Mouse (Mus musculus): ENCODE results near the gene Rnf220.

The Rnf220 gene

DNA sequence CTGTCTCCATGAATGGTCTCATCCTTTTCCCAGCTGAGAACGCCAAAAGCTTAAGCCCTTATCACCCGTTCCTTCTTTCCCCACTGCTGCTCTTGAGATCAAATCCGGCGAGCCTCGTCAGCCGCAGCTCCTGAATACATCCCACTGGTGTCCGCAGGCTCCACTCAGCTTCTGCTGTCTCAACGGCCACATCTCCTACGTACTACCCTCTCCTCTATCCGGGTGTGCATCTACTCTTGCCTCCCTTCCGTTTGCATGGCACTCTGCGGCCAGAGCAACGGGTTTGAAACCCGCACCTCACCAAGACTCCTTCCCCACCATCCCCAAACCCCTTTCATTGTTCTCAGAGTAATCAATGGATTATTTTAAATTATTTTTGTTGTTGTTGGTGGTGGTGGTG is 58.8 kb downstream of the Rnf220 start:
- no peak for DNase-seq (ENCODE audit: low spot score)

DNA sequence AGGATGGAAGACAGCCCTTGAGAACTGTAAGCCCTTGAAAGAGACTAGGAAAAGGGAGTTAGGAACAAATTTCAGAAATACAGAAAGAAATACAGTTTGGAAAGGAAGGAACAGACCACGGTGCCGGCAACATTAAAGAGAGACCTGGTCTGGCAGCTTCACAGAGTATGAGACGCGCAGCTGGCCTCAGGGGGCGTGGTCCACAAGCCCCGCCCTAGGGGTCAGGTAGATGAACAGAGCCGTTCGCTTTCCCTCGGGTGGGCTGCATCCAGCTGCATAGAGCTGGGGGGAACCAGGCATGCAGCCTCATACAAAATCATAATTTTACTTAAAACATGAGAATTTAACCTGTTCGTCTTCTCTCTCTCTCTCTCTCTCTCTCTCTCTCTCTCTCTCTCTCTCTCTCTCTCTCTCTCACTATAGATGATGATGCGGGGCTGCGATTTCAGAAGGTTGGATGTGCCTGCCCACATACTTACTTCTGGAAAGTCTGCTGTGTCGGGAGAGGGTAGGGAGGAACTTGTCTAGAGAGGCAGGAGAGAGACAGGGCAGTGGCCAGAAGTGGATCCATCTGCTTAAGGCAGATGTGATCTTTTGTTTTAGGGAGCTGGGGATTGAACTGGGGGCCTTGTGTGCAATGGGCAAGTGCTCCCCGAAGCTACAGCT is 59.7 kb downstream of the Rnf220 start:
- DNase-seq (ENCODE audit: low spot score) = no peak

DNA sequence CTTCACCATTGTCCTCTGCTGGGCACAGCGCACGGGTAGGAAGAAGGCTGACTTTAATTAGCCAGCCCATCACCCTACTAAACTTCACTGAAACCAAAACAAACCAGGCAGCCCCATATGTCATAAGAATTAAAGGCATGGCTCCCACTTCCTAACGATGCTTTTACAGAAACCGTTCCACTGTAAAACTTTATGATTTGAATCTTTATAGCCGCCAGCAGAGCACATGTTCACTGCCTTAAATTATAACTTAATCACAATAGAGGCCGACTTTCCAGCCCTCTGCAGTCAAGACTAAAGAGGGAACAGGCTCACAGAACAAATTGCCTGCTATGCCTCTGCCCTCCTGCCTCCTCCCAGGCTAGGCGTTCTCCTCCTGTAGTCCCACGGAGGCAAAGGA is 62.5 kb downstream of the Rnf220 start:
- DNase-seq (ENCODE audit: low spot score) = no peak

DNA sequence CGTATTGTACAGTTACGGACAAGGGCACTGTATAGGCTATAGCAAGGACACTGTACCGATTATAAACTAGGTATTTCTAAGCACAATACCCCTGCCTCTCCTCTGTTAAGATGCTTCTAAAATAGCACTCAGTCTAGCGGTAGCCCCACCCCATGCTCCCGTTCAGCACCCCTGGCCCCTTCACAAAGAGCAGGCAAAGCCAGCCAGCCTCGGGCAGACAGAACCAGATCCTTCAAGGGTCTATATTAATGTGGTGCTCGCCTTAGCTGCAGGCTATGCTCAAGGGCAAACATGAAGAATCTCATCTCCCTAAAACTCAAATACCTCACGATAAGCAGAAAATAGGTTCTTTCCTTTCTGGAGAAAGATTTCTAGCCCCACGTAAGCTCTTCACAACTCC is 67.2 kb downstream of the Rnf220 start:
- no peak for DNase-seq (ENCODE audit: low spot score)

DNA sequence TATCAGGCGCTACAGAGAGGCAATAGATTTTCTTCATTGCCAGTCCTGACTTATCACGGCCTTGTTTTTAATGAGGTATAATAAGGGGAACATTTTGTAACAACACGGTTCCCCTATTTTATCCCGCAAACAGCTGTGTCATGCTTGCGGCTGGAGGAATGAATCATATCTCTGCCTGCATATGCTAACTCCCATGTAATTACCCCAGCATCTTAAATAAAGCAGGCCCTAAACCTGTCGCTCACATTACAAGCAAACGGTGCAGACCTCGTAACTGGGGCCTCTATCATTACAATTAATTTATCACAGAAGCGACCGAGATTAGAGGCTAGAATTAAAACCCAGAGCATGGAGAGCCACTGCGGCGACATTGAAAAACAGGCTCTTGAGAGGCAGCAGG is 69.3 kb downstream of the Rnf220 start:
- no peak for DNase-seq (ENCODE audit: low spot score)

DNA sequence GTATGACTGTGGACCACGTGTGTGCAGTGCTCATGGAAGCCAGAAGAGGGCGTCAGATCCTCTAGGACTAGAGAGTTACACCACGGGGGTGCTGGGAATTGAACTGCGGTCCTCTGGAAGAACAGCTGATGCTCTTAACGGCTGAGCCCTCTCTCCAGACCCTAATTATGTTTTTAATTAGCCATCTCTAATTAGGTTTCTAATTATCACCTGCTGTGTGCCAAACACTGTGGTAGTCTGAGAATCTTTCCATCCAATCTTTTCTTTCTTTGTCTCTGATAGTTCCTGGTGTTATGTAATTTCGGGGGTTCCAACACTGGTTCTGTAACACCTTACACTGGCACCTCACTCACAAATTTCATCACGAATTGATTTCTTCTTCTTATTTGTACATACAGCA is 75.8 kb downstream of the Rnf220 start:
- no peak for DNase-seq (ENCODE audit: low spot score)

DNA sequence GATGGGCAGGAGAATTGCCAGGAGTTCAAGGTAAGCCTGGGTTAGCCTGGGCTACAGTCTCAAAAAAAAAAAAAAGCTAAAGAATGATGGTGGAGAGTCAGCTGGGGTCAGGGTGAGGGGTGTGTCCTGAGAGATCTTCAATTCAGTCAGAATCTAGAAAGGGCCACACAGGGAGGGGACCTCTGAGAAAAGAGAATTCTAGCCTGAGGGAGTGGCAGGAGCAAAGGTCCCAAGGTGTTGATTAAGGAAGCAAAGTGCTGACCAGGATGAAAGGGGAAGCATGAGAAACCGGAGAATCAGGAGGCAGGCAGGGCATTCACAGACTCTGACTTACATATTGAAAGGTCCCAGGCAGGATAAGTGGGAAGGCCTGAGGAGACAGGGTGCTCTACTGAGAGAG is 80.0 kb downstream of the Rnf220 start:
- DNase-seq (ENCODE audit: low spot score) = no peak

DNA sequence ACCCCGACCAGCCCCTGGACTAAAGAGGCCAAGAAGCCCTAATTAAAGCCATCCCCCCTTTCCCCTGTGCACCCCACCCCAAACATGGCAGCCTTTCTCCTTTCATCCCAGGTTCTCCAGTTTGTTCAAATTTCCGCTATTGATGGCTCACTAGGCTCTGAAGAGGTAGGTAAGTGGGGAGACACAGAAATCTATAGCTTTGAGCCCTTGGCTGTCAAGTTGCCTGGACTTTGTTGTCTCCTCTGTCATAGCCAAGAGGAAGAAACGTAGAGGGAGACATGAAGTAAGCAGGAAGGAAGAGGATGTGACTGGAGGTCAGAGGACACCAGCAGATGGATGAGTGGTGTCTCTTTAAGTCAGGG is 86.8 kb downstream of the Rnf220 start:
- DNase-seq (ENCODE audit: low spot score) = no peak

DNA sequence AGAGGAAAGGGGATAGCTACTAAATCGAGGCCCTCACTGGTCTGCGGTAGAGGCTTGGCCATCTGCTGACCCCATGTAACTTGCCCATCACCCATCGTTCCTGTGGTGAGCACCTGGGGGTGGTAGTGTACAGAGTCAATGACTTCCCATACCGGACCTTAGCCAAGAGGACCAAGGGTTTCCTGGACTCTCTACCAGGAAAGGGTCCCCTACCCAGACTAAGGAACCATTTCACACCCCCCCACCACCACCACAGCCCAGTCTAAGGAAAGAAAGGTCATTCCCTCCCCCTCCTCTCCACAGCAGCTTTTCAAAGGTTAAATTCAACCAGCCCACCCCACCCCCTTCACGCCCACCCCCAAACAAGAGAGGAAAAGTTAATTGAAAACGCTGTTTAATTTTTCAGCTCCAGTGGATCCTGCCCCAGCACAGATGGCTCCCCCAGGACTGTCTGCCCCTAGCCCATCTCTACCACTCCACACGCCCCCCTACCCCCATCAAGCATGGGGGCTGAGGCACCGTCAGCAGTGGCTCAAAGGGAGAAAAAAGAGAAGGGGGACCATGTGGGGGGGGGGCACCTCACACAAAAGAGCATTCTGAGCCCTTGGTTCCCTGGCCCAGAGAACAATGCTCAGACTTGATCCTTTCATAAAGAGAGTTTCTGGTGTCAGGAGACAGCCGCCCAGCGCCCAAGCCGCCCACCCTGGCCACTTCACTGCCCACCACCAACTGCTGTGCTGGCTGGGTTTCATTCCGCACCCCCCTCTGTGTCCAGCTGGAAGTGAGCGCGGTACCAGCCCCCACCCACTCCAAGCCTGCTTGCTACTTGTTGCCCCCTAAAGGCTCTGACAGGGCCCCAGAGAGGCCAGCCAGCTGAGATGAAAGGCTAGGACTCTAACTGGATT is 87.5 kb downstream of the Rnf220 start:
- no peak for DNase-seq (ENCODE audit: low spot score)

DNA sequence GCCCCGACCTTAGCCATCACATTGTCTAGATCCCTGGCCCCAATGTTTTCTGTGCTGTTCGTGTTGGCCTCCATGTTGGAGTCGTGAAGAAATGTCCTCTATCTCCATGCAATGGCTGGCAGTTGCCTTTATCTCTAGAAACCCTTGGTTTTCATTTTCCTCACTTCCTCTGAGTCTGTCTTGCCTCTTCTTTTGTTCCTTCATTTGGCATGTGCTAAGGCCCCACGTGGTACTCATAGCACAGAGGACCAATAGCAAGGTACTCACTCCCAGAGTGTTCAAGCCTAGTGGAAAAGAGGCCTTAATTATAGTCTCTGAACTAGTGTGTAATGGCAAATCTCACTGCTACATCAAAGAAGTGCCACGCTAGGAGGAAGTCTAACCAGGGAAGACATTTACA is 88.9 kb downstream of the Rnf220 start:
- no peak for DNase-seq (ENCODE audit: low spot score)

DNA sequence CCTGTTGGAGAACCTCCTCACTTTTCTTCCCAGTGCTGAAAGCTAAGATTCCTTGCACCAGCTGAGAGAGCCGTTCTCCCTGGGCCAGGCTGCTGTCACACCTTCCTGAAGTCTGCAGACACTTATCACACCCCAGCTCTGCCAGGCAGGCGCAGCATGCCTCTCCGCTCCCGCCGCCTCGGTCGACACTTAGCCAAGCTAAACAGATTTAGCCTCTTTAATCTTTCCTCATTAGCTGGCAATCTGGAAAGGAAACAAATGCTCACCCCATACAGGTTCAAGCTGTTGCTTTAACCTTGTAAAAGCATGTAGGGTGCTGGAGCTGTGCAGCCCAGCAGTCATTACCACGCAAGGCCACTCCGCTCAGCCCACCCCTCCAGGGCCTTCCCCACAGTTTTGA is 90.9 kb downstream of the Rnf220 start:
- no peak for DNase-seq (ENCODE audit: low spot score)

DNA sequence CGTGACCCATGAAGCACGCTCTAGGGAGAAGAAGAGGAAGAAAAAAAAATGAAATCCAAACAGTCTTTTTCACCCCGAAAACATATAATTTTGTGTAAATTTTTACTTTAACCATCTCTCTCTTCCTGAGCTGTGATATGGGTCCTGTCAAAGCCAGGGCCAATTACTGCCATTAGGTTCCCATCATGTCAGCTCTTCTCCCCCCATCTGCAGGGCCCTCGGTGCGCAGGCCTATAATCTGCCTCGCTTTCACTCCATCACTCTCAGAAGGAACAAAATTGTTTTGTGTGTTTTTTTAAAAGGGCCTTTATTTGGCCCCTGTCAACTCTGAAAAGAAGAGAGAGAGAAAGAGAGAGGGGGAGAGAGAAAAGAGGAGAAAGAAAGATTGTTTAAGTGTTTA is 91.6 kb downstream of the Rnf220 start:
- DNase-seq (ENCODE audit: low spot score) = no peak

DNA sequence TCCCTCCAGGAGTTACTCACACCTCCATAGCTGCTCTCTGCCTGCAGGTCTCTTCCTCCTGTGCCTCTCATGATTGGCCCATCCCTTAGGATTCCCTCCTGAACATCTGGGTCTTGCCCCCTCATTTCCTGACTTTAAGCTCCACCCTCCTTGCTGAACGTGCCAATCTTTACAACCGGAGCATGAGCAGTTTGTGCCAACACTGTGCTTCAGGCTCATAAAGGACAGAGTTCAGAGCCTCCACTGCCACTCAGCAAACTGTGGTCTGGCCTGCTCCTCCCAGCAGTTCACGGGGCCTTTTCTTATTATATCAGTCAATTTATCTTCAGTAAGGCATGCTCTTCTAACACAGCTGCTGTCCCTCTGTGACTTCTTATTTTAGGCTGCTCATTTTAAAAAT is 93.4 kb downstream of the Rnf220 start:
- no peak for DNase-seq (ENCODE audit: low spot score)

DNA sequence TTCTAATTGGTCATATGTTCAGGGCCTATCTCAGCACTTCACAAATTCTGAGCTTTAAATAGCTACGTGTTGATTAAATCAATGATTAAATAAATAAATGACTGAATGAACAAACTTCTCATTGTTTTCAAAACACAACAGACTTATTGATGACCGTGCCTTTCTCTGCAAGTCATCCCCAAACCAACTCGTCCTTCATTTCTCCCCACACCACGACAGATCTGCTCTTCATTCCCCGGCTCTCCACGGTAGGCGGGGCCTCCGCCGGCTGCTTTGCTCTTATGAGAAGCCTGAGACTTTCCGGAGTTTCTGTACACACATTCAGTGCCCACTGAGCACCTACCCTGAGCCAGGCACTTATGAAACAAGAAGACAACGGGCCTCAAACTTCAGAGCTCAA is 99.7 kb downstream of the Rnf220 start:
- no peak for DNase-seq (ENCODE audit: low spot score)

DNA sequence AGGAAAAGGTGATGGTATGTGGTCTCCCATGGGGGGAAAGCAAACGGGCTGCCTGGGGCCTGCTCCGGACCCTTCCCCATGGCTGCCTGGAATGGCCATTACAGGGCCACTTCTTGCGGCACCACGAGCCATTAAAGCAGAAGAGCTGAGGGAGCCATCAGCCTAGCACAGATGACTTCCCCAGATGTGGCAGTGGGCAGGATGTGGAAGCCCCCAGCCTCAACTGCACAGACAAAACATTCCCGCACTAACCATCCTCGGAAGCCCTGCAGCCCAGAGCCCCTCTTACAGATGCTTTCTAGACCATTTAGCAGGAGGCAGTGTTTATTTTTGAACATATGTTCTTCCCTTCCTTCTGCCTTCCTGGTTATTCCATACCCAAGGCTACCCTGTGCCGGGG is 103.8 kb downstream of the Rnf220 start:
- no peak for DNase-seq (ENCODE audit: low spot score)

DNA sequence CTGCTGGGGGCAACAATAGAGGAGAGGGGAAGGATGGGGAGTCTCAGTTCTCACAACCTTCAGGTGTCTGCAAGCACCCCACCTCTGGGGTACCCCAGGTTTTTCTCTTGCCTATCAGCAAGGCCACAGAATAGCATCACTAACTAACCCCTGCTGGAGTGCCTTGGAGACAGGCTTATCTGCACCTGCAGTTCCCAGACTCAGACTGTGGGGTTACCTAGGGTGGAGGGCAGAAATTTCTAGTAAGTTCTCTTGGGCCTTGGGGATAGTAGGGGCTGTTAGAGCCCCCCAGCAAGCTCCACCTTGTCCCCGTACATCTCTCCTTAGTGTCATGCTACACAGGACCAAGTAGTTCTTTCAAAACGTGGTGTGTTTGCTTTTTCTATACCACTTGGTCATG is 104.5 kb downstream of the Rnf220 start:
- no peak for DNase-seq (ENCODE audit: low spot score)

DNA sequence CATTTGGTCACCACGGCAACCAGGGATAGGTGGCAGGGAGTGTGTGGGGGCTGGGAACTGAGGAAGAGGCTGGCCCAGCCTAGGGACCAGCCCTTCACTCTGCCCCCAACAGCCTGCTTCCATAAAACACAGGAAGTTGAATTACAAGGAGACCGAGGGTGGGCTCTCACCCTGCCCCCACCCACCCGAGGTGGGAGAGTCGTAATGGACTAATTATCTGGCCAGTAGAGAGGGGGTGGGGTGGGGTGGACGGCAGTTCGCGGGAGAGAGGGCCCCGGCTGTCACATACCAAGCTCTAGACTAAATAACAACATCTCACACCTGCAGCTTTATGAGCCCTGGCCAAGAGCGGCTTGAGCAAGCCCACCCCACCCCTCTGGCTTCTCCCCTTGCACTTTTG is 104.9 kb downstream of the Rnf220 start:
- no peak for DNase-seq (ENCODE audit: low spot score)

DNA sequence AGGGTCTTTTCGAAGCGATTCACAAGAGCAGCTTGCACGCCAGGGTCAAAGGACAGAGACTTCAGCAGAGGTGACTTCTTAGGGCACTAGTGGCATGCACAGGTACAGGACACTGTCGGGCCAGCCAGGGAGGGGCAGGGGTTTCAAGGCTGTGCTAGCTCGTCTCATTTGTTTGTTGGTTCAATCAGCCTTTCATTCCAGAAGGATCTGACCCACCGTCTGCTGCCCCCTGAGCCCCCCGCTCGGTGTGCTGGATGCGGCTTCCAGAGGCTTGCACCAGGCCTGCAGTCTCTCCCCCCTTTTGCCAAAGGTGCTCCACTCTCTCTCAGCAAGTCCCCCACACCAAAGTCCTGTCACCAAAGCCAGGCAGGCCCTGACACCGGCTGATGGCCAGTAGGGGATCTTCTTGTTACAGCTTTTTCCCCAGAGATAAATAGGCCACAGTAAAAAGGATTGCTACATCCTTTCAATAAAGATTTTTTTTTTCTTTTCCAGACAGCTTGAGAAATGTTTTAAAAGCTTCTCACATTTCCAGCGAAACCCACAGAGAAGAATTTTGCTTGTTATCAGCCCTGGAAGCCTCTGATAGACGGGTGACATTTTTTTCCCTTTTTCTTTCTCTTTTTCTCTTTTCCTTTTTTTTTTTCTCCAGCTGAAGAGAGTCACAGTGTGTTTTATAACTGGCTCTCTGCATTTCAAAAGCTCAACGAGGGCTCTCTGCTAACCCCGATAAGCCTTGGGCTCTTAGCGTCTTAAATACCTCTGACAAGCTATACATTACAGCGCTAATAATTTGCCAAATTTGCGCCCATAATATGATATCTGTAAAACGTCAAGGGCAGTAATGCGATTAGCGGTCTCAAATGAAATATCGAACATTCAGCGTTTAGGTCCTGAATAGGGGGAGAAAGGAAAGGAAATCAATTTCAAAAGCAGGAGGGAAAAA is 105.7 kb downstream of the Rnf220 start:
- DNase-seq (ENCODE audit: low spot score) = no peak

DNA sequence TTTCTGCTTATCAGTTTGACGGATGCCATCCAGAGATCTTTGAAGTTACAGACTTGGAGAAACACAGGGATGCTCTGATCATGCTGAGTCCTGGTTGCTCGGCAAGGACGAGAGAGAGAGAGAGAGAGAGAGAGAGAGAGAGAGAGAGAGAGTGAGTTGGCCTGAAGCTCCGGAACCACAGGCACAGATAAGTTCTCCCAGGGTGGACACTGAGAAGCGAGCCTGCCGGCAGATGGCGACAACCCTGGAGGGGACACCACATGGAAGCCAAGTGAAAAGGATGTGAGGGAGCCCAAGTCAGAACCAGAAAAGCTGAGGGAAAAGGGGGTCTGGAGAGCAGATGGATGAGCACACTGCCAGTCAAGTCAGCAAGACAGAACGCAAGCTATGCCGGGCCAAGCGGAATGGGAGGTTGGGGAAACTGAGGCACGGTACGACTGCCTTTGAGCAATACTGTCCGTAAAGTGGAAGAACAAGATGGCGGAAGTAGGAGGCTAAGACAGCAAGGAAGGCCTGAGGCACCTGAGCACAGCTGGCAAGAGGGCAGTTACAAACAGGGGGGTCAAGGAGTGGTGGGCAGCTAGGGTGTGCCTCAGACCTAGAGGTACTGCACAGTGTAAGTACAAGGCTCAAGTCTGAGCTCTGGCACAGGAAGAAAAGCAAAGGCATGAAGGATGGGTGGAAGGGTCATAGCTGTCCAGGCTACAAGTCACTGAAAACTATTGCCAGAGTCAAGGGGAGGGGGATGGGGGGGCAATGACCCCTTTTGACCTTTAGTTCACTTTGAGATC is 107.4 kb downstream of the Rnf220 start:
- DNase-seq (ENCODE audit: low spot score) = no peak

DNA sequence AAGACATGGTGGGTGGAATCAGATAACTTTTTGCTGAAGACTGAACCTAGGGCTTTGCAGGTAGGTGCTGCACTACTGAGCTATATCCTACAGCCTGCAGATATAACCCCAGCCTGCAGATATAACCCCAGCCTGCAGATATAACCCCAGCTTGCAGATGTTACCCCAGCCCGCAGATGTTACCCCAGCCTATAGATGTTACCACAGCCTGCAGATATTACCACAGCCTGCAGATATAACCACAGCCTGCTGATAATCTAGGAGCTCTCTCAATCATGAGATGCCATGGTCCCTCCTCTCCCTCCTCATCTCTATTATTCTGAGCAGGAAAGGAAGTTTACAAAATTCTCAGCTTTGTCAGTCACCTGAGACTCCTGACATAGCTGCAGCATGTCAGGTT is 111.6 kb downstream of the Rnf220 start:
- DNase-seq (ENCODE audit: low spot score) = no peak

DNA sequence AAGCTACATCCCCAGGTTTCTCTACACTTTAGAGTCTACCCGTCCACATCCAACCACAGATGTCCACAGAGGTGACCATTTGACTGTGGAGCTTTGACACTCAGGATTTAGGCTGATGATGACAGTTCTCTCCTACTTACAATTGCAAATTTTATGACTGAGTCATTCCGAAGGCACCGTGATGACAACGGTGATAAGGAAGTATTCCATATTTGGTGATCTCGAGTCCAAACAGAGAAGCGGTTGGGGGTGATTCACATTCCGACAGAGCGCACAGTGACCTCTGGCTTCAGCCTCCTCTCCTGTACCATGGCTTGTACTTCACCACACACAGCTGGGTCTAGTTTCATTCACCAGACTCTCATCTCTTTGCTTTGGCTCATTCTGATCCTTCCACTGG is 115.0 kb downstream of the Rnf220 start:
- no peak for DNase-seq (ENCODE audit: low spot score)

DNA sequence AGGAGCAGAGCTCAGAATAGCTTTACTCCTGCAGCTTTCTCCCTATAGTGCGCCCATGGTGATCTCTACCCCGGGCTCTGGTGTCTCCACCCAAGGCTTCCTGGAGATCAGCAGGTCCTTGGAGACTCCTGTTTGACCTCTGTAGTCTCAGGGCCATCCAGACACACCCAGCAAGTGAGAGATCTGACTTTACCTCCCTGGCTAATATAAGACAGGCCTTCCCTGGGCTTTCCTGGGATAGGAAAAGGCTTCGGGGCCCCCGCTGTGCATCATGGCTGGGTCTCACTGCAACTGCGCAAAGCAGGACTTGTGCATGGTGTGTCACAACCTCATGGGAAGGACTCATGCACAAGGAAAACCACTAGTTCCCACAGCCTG is 116.3 kb downstream of the Rnf220 start:
- no peak for DNase-seq (ENCODE audit: low spot score)
